Mouse (Mus musculus) brain, embryonic 14.5 days (tissue): ENCODE results near the gene 3110040M04Rik.
"Not testable (repeated sequence)": the region's sequence is repeated elsewhere in the genome, so short reads cannot be mapped to it uniquely, and the experiment has no call there.

Experiments
- CTCF ChIP-seq: fragments of 200-500 bp; IDR thresholded peaks from 2 replicates; pipeline ENCODE4 v1.5.1; 2012; ENCODE audit warnings: inconsistent platforms, mild to moderate bottlenecking, moderate library complexity, borderline replicate concordance; ENCODE audit not compliant: insufficient read depth, insufficient read length; ENCODE audit errors: extremely low read depth
- POLR2A ChIP-seq: fragments of 200-500 bp; IDR thresholded peaks from 2 replicates; pipeline ENCODE4 v1.6.1; 2012; ENCODE audit warnings: mild to moderate bottlenecking, inconsistent platforms, borderline replicate concordance; ENCODE audit not compliant: poor library complexity, insufficient read depth, insufficient read length, severe bottlenecking; ENCODE audit errors: extremely low read depth

DNA sequence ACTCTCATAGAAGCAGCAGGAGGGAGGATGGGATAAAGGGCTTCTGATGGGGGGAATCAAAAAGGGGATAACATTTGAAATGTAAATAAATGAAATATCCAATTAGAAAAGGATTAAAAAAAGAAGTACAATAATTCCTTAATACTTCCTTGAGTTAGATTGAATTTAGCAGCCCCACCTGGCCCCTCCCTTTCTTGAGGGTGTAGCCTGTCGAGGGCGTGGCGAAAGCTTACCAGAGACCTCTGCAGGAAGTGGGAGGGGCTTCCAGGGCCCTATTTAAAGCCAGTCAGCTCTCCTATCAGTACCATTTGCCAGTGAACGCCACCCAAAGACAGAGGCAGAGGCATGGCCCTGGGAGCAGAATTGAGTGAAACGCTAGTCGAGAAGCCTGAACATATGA, at the start of gene 3110040M04Rik:
- not testable (repeated sequence) for TF ChIP-seq CTCF, POLR2A
